Comparison of ENCODE assay signal across 8 mouse cellular contexts in the genomic region with DNA sequence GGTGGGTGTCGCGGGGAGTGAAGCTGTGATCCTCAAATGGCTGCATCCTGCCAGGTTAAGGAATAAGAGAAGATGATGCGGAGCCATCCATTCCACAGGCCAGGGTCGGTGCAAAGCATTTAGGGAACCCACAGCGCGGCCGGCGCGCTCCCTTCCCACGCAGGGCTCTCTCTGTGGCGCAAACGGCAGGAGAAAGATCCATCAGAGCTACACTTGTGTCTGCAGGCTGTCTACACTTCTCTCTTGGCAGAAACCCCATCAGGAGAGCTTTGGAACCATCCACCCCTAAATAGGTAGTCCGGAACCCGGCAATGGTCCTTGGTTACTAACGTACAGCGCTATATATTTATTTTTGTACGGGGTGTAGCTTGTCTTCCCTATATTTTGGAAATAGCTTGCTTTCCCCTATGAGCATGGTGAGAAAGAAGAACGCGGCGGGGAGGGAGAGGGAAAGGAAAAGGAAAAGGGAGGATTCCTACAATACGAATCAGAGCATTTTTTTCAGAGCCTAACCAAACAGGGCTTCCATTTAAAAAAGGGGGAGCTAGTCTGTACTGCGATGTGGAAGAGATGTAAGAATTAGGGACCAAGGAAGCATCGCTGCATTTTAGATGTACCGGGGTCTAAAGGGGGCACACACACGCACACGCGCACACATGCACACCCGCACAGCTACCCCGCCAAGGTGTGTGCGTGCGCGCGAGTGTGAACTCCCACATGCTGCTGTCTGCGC. TPM values are rescaled to one million over a fixed set of nuclear protein-coding genes. Genes with fewer than 3 reads are reported as not detected.
DNase-seq lines count a peak whose midpoint lies in the region; ATAC-seq and TF ChIP-seq lines count a peak whose summit lies in the region.

No protein-coding gene starts in this region.

- ATAC-seq in forebrain, embryonic 14.5 days: peak; percentile 35
- ATAC-seq in limb, embryonic 13.5 days (ENCODE audit: low FRiP score, low read depth): peak; percentile 4; the same call in 1 of the 2 replicates
- ATAC-seq in megakaryocyte-erythroid progenitor cell, adult 5-6 weeks (replicated peaks; ENCODE audit: low FRiP score, low TSS enrichment, poor library complexity, severe bottlenecking): no peak

- peak overlapping the region; percentile 30 for H3K4me3 ChIP-seq in kidney, adult 2 months (ENCODE audit: insufficient read depth, low read depth, low read length)
- H3K4me3 ChIP-seq in forebrain, embryonic 14.5 days (ENCODE audit: low read depth, low read length): peak overlapping the region; percentile 77
- H3K4me3 ChIP-seq in limb, embryonic 13.5 days: peak overlapping the region; percentile 62
- peak overlapping the region; percentile 47 for H3K4me3 ChIP-seq in small intestine, adult 2 months (ENCODE audit: low read depth, low read length)

- no peaks in the 10 kb centered on the region; the same call in 1 of the 2 replicates for H3K9me3 ChIP-seq in forebrain, embryonic 14.5 days (replicated peaks; ENCODE audit: control insufficient read depth, low read length)
- H3K9me3 ChIP-seq in limb, embryonic 13.5 days: peaks cover 4% of the 10 kb centered on the region

- peak overlapping the region; percentile 93 for H3K9ac ChIP-seq in forebrain, embryonic 14.5 days (ENCODE audit: low read length)
- H3K9ac ChIP-seq in limb, embryonic 13.5 days: peak overlapping the region; percentile 72

- TF ChIP-seq POLR2A in kidney, adult 2 months (IDR thresholded peaks at IDR 0.05; ENCODE audit: low read depth, low read length): no peak
- no peak for TF ChIP-seq POLR2A in small intestine, adult 2 months (IDR thresholded peaks at IDR 0.05; ENCODE audit: low read depth, low read length)

- H3K36me3 ChIP-seq in kidney, adult 2 months (ENCODE audit: control insufficient read depth, insufficient read depth, low read length): no peaks in the 10 kb centered on the region
- H3K36me3 ChIP-seq in forebrain, embryonic 14.5 days (ENCODE audit: control insufficient read depth, insufficient read depth, low read length): 0 out of 2 replicates have a peak, but pooled peaks cover 4% of the 10 kb centered on the region
- no peaks in the 10 kb centered on the region for H3K36me3 ChIP-seq in limb, embryonic 13.5 days
- H3K36me3 ChIP-seq in small intestine, adult 2 months (ENCODE audit: control insufficient read depth, insufficient read depth, low read length): no peaks in the 10 kb centered on the region

- WGBS in kidney, adult 2 months: under 1% methylated on average over 34 of the region's 34 CpGs
- WGBS in forebrain, embryonic 14.5 days: under 1% methylated on average over 34 of the region's 34 CpGs
- under 1% methylated on average over 34 of the region's 34 CpGs for WGBS in limb, embryonic 13.5 days
- under 1% methylated on average over 34 of the region's 34 CpGs for WGBS in small intestine, adult 2 months

- no peak for TF ChIP-seq CTCF in kidney, adult 2 months (conservative IDR thresholded peaks at IDR 0.05; ENCODE audit: insufficient read depth, insufficient read length, low read depth, low read length)
- TF ChIP-seq CTCF in small intestine, adult 2 months (IDR thresholded peaks at IDR 0.05; ENCODE audit: extremely low read depth, insufficient read length, insufficient replicate concordance, low read depth, low read length): no peak

- no peaks in the 10 kb centered on the region for H3K4me1 ChIP-seq in kidney, adult 2 months (ENCODE audit: control insufficient read depth, insufficient read depth, low read length)
- H3K4me1 ChIP-seq in forebrain, embryonic 14.5 days (ENCODE audit: control insufficient read depth, insufficient read depth, low read length): peaks cover 22% of the 10 kb centered on the region
- peaks cover 18% of the 10 kb centered on the region for H3K4me1 ChIP-seq in limb, embryonic 13.5 days
- peaks cover 2% of the 10 kb centered on the region; the same call in 1 of the 2 replicates for H3K4me1 ChIP-seq in small intestine, adult 2 months (ENCODE audit: control insufficient read depth, insufficient read depth, insufficient read length, low read length)

- H3K27me3 ChIP-seq in kidney, adult 2 months (replicated peaks; ENCODE audit: control insufficient read depth, insufficient read depth, low read length): no peaks in the 10 kb centered on the region
- 0 out of 2 replicates have a peak, but pooled peaks cover 3% of the 10 kb centered on the region for H3K27me3 ChIP-seq in forebrain, embryonic 14.5 days (replicated peaks; ENCODE audit: control insufficient read depth, insufficient read depth, low read length)
- H3K27me3 ChIP-seq in limb, embryonic 13.5 days: peaks cover 69% of the 10 kb centered on the region
- peaks cover 19% of the 10 kb centered on the region for H3K27me3 ChIP-seq in small intestine, adult 2 months (ENCODE audit: control insufficient read depth, insufficient read depth, low read length)

- DNase-seq in kidney, adult 2 months: no peak
- DNase-seq in kidney, postnatal 10 days: no peak
- peak; percentile 24 for DNase-seq in Muller cell, postnatal 12 days (ENCODE audit: inconsistent ontology term)
- DNase-seq in forebrain, embryonic 14.5 days (ENCODE audit: low spot score): no peak
- DNase-seq in spleen, postnatal 14 days (ENCODE audit: low spot score in 2 of 2): no peak

- no peak overlapping the region for H3K27ac ChIP-seq in kidney, adult 2 months (ENCODE audit: insufficient read depth, low read depth, low read length)
- peak overlapping the region; percentile 93 for H3K27ac ChIP-seq in forebrain, embryonic 14.5 days (ENCODE audit: low read depth, low read length)
- no peak overlapping the region for H3K27ac ChIP-seq in limb, embryonic 13.5 days
- no peak overlapping the region for H3K27ac ChIP-seq in small intestine, adult 2 months (ENCODE audit: insufficient read depth, low read depth, low read length)

- H3K4me2 ChIP-seq in forebrain, embryonic 14.5 days (ENCODE audit: low read length): peak overlapping the region; percentile 92
- peak overlapping the region; percentile 99 for H3K4me2 ChIP-seq in limb, embryonic 13.5 days (replicated peaks)

RNA-seq across cellular contexts. Expression of a gene that starts 0.7 kb away (rescaled TPM):
- polyA plus RNA-seq in kidney, adult 2 months (2012; rRNA removed): 5.6 and 6.1 TPM in 2 replicates
- polyA plus RNA-seq in forebrain, embryonic 14.5 days (2014; fragmentation: Nextera tagmentation; extraction: Ambion mirVana): 49.9 and 66.7 TPM in 2 replicates
- 10.3 and 13.4 TPM in 2 replicates for polyA plus RNA-seq in limb, embryonic 13.5 days (2015; fragmentation: Nextera tagmentation; extraction: Ambion mirVana)
- polyA plus RNA-seq in small intestine, adult 2 months (2012; rRNA removed): 0.76 and 0.81 TPM in 2 replicates
- total RNA-seq in megakaryocyte-erythroid progenitor cell, adult 5-6 weeks (2014; fragmentation: Nextera tagmentation): not detected in 2 replicates
- not detected in 2 replicates for total RNA-seq in megakaryocyte-erythroid progenitor cell, adult 5-6 weeks (2017)
